Mouse (Mus musculus) subcutaneous adipose tissue, adult 2 months (tissue): ENCODE results near the gene Isca2. TPM values are rescaled to one million over a fixed set of nuclear protein-coding genes. Genes with fewer than 3 reads are reported as not detected.

ENCODE experiments used
- polyA plus RNA-seq: library from polyadenylated mRNA; depleted of rRNA; stranded (reverse); fragments of >200 nt; gene quantifications from 2 replicates; pipeline ENCODE4 v1.2.3, GENCODE M21; 2012; ENCODE audit warnings: low replicate concordance; rRNA removed

Gene Isca2
- 76.5 and 154 TPM in 2 replicates for polyA plus RNA-seq

DNA sequence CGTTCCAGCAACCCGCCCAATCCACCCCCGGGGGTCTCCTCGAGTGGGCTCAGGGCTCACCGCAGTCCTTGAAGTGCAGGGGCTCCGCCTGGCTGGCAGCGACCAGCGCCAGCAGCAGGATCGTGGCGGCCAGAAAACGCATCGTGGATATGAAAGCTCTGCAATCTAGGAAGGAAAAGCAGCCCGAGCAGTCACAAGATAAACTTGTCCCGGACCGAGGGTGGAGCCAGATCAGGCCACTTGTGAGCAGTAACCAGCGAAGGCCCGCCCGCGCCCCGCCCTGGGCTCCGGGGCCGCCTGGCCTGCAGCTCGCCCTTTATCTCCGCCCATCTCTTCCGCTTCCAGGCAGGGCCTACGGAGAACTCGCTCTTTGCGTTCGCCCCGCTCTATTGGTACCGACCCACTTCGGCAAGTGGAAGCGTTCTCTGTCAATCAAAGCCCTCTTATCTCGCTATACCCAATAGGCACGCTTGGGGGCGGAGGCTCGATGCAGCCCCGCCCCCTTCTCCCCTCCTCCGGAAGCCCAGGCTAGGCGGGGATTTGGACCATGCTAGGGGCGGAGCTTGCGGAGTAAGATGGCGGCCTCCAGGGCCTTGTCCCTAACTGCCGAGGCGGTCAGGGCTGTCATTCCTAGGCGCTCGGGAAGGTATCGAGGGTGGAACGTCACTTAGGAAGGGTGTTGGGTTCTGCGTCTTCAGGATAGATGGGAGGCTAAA lies at the start of gene Isca2, which contains the start of gene Npc2:
Gene Isca2 (plus strand): TSS at position 526 of the 716 bp plus-strand sequence.
Gene Npc2 (minus strand): TSS at position 427 of the 716 bp plus-strand sequence.

Other genes starting within 250 kb of the Isca2 start
- not detected in 2 replicates for gene Vsx2, start 203.5 kb upstream of the Isca2 start, polyA plus RNA-seq
- 34.7 and 35.7 TPM in 2 replicates for gene Abcd4, start 155.8 kb upstream of the Isca2 start, polyA plus RNA-seq
- gene Vrtn, start 132.2 kb upstream of the Isca2 start, polyA plus RNA-seq: not detected in 2 replicates
- gene Syndig1l, start 74.4 kb upstream of the Isca2 start, polyA plus RNA-seq: not detected in 2 replicates
- gene Npc2, start 99 bp upstream of the Isca2 start, polyA plus RNA-seq: 273 and 604 TPM in 2 replicates
- 7.3 and 14.6 TPM in 2 replicates for gene Ltbp2, start 103.3 kb downstream of the Isca2 start, polyA plus RNA-seq
- 67.1 and 71.7 TPM in 2 replicates for gene Fcf1, start 197.6 kb downstream of the Isca2 start, polyA plus RNA-seq
- 30.2 and 32.4 TPM in 2 replicates for gene Arel1, start 197.6 kb downstream of the Isca2 start, polyA plus RNA-seq
- gene Ylpm1, start 223.1 kb downstream of the Isca2 start, polyA plus RNA-seq: 8.2 and 19.3 TPM in 2 replicates